Mouse (Mus musculus) cerebellum, adult 2 months (tissue): Measurements from ENCODE around the gene Traip. TPM values are rescaled to one million over a fixed set of nuclear protein-coding genes. Genes with fewer than 3 reads are reported as not detected.

Experiments
- DNase-seq, 2 experiments: peaks; one replicate each; pipeline ENCODE4 v3.0.0; 2021
- H3K27ac ChIP-seq: fragments of 200-500 bp; 2 replicates; pipeline ENCODE4 v1.5.1; 2012; ENCODE audit warnings: low read length, control low read depth, inconsistent platforms; ENCODE audit not compliant: insufficient read depth
- H3K27me3 ChIP-seq: fragments of 200-500 bp; 2 replicates; pipeline ENCODE4 v1.6.1; 2012; ENCODE audit warnings: inconsistent platforms, mild to moderate bottlenecking, low read length, moderate library complexity; ENCODE audit not compliant: control insufficient read depth, insufficient read depth
- H3K4me1 ChIP-seq: fragments of 200-500 bp; 2 replicates; pipeline ENCODE4 v1.6.1; 2011; ENCODE audit warnings: low read length; ENCODE audit not compliant: control insufficient read depth, insufficient read depth
- H3K4me3 ChIP-seq: fragments of 200-500 bp; replicated peaks from 2 replicates; pipeline ENCODE3; 2011; ENCODE audit warnings: mild to moderate bottlenecking, low read depth, low read length, control low read depth; ENCODE audit not compliant: insufficient read depth
- CTCF ChIP-seq: fragments of 200-500 bp; IDR thresholded peaks from 2 replicates; pipeline ENCODE4 v1.5.1; 2011; ENCODE audit warnings: low read depth, mild to moderate bottlenecking, control low read depth, low read length, moderate library complexity, borderline replicate concordance; ENCODE audit not compliant: insufficient read depth
- POLR2A ChIP-seq: fragments of 200-500 bp; IDR thresholded peaks from 2 replicates; pipeline ENCODE4 v1.6.1; 2011; ENCODE audit warnings: low read length, control low read depth, borderline replicate concordance; ENCODE audit not compliant: insufficient read depth
- WGBS: fragments of 180-500 bp; shearing (Covaris S2); methylation state at CpG from one replicate; pipeline ENCODE4 v1.1.7; 2018; 5-methylcytosine and 5-hydroxymethylcytosine counted together
- polyA plus RNA-seq: library from polyadenylated mRNA; depleted of rRNA; stranded (reverse); fragments of >200 nt; gene quantifications from 2 replicates; pipeline ENCODE4 v1.2.3, GENCODE M21; 2012; rRNA removed

Traip gene
- 1.5 and 2.2 TPM in 2 replicates for polyA plus RNA-seq

DNA sequence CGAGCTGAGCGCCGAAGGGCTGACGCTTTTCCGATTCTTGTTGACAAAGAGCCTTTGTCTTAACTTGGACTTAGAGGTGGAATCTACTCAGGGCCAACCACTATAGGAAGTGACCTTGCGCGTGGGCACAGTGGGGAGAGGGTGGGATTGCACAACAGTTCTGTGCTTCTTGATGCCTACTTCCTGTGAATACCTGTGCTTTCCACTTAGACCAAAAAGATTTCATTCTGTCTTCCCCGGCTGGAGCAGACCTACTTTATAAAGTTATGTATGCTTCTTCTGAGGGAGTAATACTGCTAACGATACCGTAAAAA, at the start of gene Traip:
Gene Traip, plus strand, starts transcription at position 215 of the 314 bp plus-strand sequence.
- 92% methylated on average over 10 of the region's 10 CpGs for WGBS
- Histone ChIP-seq H3K4me1 (peaks cover 4% of the 10 kb centered on the region; the same call in 1 of the 2 replicates), H3K27ac (peak within 1 kb of the TSS; percentile 37), H3K27me3 (no peaks in the 10 kb centered on the region), H3K4me3 (peak within 1 kb of the TSS; percentile 75)
- TF ChIP-seq POLR2A: no peak
- no peak for TF ChIP-seq CTCF
- no peak for DNase-seq

DNA sequence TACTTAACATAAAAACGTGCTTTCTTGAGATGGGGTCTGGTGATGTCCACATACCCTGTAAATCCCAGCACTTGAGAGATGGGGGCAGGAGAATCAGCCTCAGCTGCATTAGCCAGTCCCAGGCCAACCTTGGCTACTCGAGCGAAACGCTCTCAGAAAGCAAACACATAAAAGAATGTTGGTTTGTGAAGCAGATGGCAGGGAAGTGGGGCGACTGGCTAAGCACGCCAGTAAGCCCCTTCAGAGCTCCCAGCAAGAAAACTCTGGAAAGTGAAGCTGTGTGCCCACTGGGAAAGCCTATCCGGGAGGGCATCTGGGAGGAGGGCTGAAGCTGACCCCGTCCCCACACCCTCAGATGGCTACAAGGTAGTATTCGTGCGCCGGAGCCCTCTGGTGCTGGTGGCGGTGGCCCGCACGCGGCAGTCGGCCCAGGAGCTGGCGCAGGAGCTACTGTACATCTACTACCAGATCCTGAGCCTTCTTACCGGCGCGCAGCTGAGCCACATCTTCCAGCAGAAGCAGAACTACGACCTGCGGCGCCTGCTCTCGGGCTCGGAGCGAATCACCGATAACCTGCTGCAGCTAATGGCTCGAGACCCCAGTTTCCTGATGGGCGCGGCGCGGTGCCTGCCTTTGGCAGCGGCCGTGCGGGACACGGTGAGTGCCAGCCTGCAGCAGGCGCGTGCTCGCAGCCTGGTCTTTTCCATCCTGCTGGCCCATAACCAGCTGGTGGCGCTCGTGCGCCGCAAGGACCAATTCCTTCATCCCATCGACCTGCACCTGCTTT, 48.9 kb upstream of the Traip start:
- H3K4me3 ChIP-seq: peak overlapping the region; percentile 53
- TF ChIP-seq CTCF: peak; percentile 84
- TF ChIP-seq POLR2A: peak; percentile 44; the same call in 1 of the 2 replicates
- 0 out of 2 replicates have a peak overlapping the region, but pooled peaks have one; percentile 3 for H3K27ac ChIP-seq
- H3K4me1 ChIP-seq: peaks cover 9% of the 10 kb centered on the region; the same call in 1 of the 2 replicates
- no peaks in the 10 kb centered on the region for H3K27me3 ChIP-seq
- DNase-seq: peak; percentile 94 to 96
- WGBS: 5% methylated on average over 44 of the region's 44 CpGs

DNA sequence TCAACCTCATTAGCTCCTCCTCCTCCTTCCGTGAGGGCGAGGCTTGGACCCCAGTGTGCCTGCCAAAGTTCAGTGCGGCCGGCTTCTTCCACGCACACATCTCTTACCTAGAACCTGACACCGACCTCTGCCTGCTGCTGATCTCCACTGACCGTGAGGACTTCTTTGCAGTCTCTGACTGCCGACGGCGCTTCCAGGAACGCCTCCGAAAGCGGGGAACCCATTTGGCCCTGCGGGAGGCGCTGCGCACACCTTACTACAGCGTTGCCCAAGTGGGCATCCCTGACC, 48.4 kb upstream of the Traip start:
- Histone ChIP-seq H3K27ac (no peak overlapping the region), H3K4me3 (peak overlapping the region; percentile 53), H3K4me1 (peaks cover 9% of the 10 kb centered on the region; the same call in 1 of the 2 replicates), H3K27me3 (no peaks in the 10 kb centered on the region)
- no peak for TF ChIP-seq CTCF
- TF ChIP-seq POLR2A: no peak
- WGBS: 8% methylated on average over 17 of the region's 17 CpGs
- DNase-seq: no peak

DNA sequence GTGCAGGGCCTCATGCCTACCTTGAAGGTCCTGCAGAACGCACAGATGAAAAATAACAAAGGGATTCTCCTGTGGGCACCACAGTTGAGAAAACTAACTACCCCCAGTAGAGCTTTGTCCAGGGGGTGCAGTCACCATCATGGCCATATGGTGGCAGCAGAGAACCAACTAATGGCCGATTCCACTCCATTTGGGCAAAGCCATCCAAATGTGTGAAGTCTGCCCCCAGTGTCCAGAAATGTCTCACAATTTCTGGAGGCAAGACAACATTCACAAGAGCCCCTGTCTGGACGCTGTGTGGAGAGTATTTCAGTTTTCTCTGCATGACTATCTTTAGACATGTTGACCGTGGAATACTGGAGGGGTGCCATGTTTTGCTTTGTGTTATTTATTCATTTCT, 45.2 kb upstream of the Traip start:
- DNase-seq: peak; percentile 80 to 89
- 0% methylated on average over 4 of the region's 4 CpGs for WGBS
- H3K27me3 ChIP-seq: no peaks in the 10 kb centered on the region
- H3K4me3 ChIP-seq: no peak overlapping the region
- H3K27ac ChIP-seq: no peak overlapping the region
- peaks cover 9% of the 10 kb centered on the region; the same call in 1 of the 2 replicates for H3K4me1 ChIP-seq
- TF ChIP-seq POLR2A: no peak
- TF ChIP-seq CTCF: peak; percentile 90

DNA sequence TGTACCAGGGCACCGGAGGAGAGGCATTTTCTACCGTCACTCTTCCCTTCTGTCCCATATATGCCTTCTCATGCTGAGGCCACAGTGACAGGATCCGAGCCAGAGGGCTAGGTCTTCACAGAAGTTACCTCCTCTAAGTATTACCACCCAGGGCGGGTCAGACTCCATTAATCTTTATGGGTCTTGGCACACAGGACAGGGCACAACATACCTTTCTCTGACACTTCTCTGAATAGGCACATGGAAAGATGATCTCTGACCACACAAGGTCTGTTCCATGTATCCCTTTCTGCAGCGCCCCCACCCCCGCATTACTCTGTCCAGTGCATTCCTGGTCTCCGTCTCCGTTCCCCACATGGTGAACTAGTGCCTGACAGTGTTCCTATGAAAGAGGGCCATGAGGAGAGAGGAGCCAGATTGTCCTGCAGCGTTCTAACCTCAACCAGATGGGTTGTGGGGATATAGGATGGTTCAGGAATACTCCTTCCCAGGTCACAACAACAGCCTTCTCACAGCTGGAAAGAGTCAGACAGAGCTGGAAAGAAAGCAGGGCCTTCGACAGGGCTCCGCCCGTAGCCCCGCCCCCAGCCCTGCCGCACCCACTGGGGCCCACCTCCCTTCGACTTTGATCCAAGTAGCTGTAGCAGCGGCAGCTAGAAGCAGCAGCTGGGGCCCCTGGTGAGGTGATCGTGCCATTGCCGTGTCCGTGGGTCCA, 43.5 kb upstream of the Traip start, which contains the start of gene Mst1r:
Gene Mst1r, plus strand, starts transcription at position 622 of the 715 bp plus-strand sequence.
- Histone ChIP-seq H3K27me3 (no peaks in the 10 kb centered on the region), H3K27ac (no peak within 1 kb of the TSS), H3K4me3 (no peak within 1 kb of the TSS), H3K4me1 (0 out of 2 replicates have a peak, but pooled peaks cover 3% of the 10 kb centered on the region)
- TF ChIP-seq CTCF (no peak), POLR2A (no peak)
- no peak for DNase-seq
- 30% methylated on average over 19 of the region's 19 CpGs for WGBS

DNA sequence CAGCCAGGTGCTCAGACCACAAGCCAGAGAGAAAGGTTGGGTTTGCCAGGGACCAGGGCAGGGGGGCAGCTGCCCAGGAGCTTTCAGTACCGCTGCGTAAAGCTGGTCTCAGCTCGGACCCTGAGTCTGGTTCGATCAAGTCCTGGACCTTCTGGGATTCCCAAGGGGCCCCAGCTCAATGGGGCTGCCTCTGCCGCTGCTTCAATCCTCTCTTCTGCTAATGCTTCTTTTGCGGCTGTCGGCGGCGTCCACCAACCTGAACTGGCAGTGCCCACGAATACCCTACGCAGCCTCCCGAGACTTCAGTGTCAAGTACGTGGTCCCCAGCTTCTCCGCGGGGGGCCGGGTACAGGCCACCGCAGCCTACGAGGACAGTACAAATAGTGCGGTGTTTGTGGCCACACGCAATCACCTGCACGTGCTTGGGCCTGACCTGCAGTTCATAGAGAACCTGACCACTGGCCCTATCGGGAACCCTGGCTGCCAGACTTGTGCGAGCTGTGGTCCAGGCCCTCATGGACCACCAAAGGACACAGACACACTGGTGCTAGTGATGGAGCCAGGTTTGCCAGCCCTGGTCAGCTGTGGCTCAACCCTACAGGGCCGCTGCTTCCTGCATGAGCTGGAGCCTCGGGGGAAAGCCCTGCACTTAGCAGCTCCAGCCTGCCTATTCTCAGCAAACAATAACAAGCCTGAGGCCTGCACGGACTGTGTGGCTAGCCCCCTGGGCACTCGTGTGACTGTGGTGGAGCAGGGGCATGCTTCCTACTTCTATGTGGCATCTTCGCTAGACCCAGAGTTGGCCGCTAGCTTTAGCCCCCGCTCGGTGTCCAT, 42.8 kb upstream of the Traip start:
- Histone ChIP-seq H3K4me1 (no peaks in the 10 kb centered on the region), H3K4me3 (no peak overlapping the region), H3K27me3 (no peaks in the 10 kb centered on the region), H3K27ac (no peak overlapping the region)
- DNase-seq: no peak
- 51% methylated on average over 31 of the region's 31 CpGs for WGBS
- no peak for TF ChIP-seq POLR2A
- TF ChIP-seq CTCF: no peak

DNA sequence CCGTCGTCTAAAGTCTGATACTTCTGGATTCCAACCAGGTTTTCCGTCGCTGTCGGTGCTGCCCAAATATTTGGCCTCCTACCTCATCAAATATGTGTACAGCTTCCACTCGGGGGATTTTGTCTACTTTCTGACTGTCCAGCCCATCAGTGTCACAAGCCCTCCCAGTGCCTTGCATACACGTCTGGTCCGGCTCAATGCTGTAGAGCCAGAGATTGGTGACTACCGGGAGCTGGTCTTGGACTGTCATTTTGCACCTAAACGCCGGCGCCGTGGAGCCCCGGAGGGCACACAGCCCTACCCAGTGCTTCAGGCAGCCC, 42.2 kb upstream of the Traip start:
- Histone ChIP-seq H3K27me3 (no peaks in the 10 kb centered on the region), H3K27ac (no peak overlapping the region), H3K4me3 (no peak overlapping the region), H3K4me1 (no peaks in the 10 kb centered on the region)
- no peak for DNase-seq
- WGBS: 71% methylated on average over 14 of the region's 14 CpGs
- TF ChIP-seq POLR2A: no peak
- TF ChIP-seq CTCF: no peak
